Mouse (Mus musculus) ES-Bruce4 (cell line): ENCODE measurements around the gene Nat9. TPM values are rescaled to one million over a fixed set of nuclear protein-coding genes. Genes with fewer than 3 reads are reported as not detected.

Experiments used
- H3K27ac ChIP-seq: 2 replicates; pipeline ENCODE4 v1.5.1; 2012; ENCODE audit warnings: low read length, inconsistent platforms; ENCODE audit not compliant: insufficient read depth
- H3K27me3 ChIP-seq: 2 replicates; pipeline ENCODE4 v1.6.1; 2012; ENCODE audit warnings: mild to moderate bottlenecking, low read length, inconsistent platforms; ENCODE audit not compliant: control insufficient read depth, poor library complexity, insufficient read depth, severe bottlenecking
- H3K36me3 ChIP-seq: 2 replicates; pipeline ENCODE4 v1.6.1; 2012; ENCODE audit warnings: inconsistent platforms, mild to moderate bottlenecking, low read length, moderate library complexity; ENCODE audit not compliant: control insufficient read depth, poor library complexity, insufficient read depth, severe bottlenecking
- H3K4me1 ChIP-seq: one replicate; pipeline ENCODE4 v1.8.1; 2011; ENCODE audit warnings: low read length; ENCODE audit not compliant: control insufficient read depth, insufficient read depth
- H3K4me3 ChIP-seq: 2 replicates; pipeline ENCODE4 v1.5.1; 2011; ENCODE audit warnings: low read depth, mild to moderate bottlenecking, low read length
- H3K9ac ChIP-seq: 2 replicates; pipeline ENCODE4 v1.6.1; 2012; ENCODE audit warnings: low read depth, mild to moderate bottlenecking, inconsistent platforms; ENCODE audit not compliant: poor library complexity, severe bottlenecking
- H3K9me3 ChIP-seq: replicated peaks from 2 replicates; pipeline ENCODE4 v1.6.1; 2012; ENCODE audit warnings: mild to moderate bottlenecking, low read length, inconsistent platforms; ENCODE audit not compliant: control insufficient read depth, poor library complexity, insufficient read depth, severe bottlenecking
- CTCF ChIP-seq: IDR thresholded peaks from one replicate; pipeline ENCODE4 v1.8.1; 2011; ENCODE audit warnings: low read depth, low read length
- EP300 ChIP-seq: IDR thresholded peaks from 2 replicates; pipeline ENCODE4 v1.6.1; 2011; ENCODE audit warnings: low read depth, low read length; ENCODE audit not compliant: insufficient read depth
- POLR2A ChIP-seq: IDR thresholded peaks from one replicate; pipeline ENCODE4 v1.8.1; 2011; ENCODE audit warnings: low read length; ENCODE audit not compliant: insufficient read depth
- polyA plus RNA-seq: library from polyadenylated mRNA; stranded (reverse); fragments of >200 nt; gene quantifications from 2 replicates; pipeline ENCODE4 v1.2.4, GENCODE M21; 2011; ENCODE audit warnings: low read depth; ENCODE audit not compliant: missing spikeins, insufficient read depth, insufficient read length

Nat9 gene
- polyA plus RNA-seq, 1 experiment = 16.2 TPM

GRCm38 (mm10) chr11:115208776-115209732 is 21.4 kb upstream of the Nat9 start:
- H3K27ac ChIP-seq = no peak overlapping the region
- TF ChIP-seq EP300 = no peak
- no peak for TF ChIP-seq CTCF
- no peak for TF ChIP-seq POLR2A

GRCm38 (mm10) chr11:115208126-115208525 is 20.5 kb upstream of the Nat9 start:
- H3K4me1 ChIP-seq = peaks cover 2% of the 10 kb centered on the region
- H3K9ac ChIP-seq = no peak overlapping the region
- no peak overlapping the region for H3K27ac ChIP-seq
- TF ChIP-seq POLR2A (no peak), CTCF (no peak), EP300 (no peak)
- H3K36me3 ChIP-seq = no peaks in the 10 kb centered on the region
- H3K27me3 ChIP-seq = no peaks in the 10 kb centered on the region
- H3K9me3 ChIP-seq = no peaks in the 10 kb centered on the region
- no peak overlapping the region for H3K4me3 ChIP-seq

More at GRCm38 (mm10) chr11:115208776-115209732, 21.4 kb upstream of the Nat9 start:
- Histone ChIP-seq H3K4me3 (no peak overlapping the region), H3K27me3 (no peaks in the 10 kb centered on the region), H3K9ac (0 out of 2 replicates have a peak overlapping the region, but pooled peaks have one; percentile 8), H3K36me3 (no peaks in the 10 kb centered on the region), H3K9me3 (no peaks in the 10 kb centered on the region), H3K4me1 (peaks cover 2% of the 10 kb centered on the region)

GRCm38 (mm10) chr11:115202756-115203155 is 15.1 kb upstream of the Nat9 start:
- Histone ChIP-seq H3K4me1 (no peaks in the 10 kb centered on the region), H3K27me3 (no peaks in the 10 kb centered on the region), H3K9ac (no peak overlapping the region), H3K9me3 (no peaks in the 10 kb centered on the region), H3K4me3 (no peak overlapping the region), H3K36me3 (no peaks in the 10 kb centered on the region), H3K27ac (no peak overlapping the region)
- TF ChIP-seq CTCF (no peak), EP300 (no peak), POLR2A (no peak)

- Histone ChIP-seq H3K9ac (no peak overlapping the region), H3K27me3 (no peaks in the 10 kb centered on the region), H3K4me1 (no peaks in the 10 kb centered on the region), H3K9me3 (no peaks in the 10 kb centered on the region), H3K36me3 (no peaks in the 10 kb centered on the region), H3K27ac (no peak overlapping the region), H3K4me3 (no peak overlapping the region)
- TF ChIP-seq EP300 = no peak
- TF ChIP-seq POLR2A = no peak
- TF ChIP-seq CTCF = peak; percentile 93
Measured at GRCm38 (mm10) chr11:115202316-115202715, 14.7 kb upstream of the Nat9 start.

- no peaks in the 10 kb centered on the region for H3K4me1 ChIP-seq
- TF ChIP-seq CTCF (no peak), EP300 (no peak), POLR2A (no peak)
- no peaks in the 10 kb centered on the region for H3K36me3 ChIP-seq
- no peak overlapping the region for H3K4me3 ChIP-seq
- no peaks in the 10 kb centered on the region for H3K9me3 ChIP-seq
- H3K27ac ChIP-seq = no peak overlapping the region
- H3K9ac ChIP-seq = no peak overlapping the region
- no peaks in the 10 kb centered on the region for H3K27me3 ChIP-seq
Measured at GRCm38 (mm10) chr11:115200520-115200919, 12.9 kb upstream of the Nat9 start.

GRCm38 (mm10) chr11:115198932-115199384 is 11.3 kb upstream of the Nat9 start:
- Histone ChIP-seq H3K27ac (no peak overlapping the region), H3K27me3 (no peaks in the 10 kb centered on the region), H3K4me3 (no peak overlapping the region), H3K4me1 (no peaks in the 10 kb centered on the region), H3K9me3 (no peaks in the 10 kb centered on the region), H3K36me3 (no peaks in the 10 kb centered on the region), H3K9ac (no peak overlapping the region)
- no peak for TF ChIP-seq POLR2A
- TF ChIP-seq EP300 = no peak
- TF ChIP-seq CTCF = no peak
